Mouse (Mus musculus) right cerebral cortex, postnatal 4 days (tissue): ENCODE measurements around the gene Satb2.
"Not testable (repeated sequence)": the region's sequence is repeated elsewhere in the genome, so short reads cannot be mapped to it uniquely, and the experiment has no call there.

Experiments
- DNase-seq: peaks from one replicate; pipeline ENCODE4 v3.0.0-alpha.2; 2022

The Satb2 gene

DNA sequence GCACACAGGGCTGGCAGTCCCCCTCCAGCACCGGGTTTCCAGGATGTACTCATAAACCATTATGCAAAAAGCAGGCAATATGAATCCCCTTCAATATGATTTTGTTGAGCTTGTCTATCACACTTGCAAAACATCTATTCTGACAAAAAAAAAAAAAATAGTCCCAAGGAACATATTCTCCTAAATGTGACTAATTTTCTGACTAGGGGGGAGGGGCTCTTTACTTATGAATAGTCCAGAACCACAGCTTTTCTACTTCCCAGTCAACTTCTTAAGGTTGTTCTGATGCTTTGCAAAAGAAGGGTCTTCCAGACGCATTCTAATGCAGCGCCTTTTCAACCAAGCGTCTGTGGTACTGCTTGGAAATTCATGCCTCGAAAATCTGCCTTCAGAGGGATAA is 155.7 kb downstream of the Satb2 start:
- DNase-seq = no peak

DNA sequence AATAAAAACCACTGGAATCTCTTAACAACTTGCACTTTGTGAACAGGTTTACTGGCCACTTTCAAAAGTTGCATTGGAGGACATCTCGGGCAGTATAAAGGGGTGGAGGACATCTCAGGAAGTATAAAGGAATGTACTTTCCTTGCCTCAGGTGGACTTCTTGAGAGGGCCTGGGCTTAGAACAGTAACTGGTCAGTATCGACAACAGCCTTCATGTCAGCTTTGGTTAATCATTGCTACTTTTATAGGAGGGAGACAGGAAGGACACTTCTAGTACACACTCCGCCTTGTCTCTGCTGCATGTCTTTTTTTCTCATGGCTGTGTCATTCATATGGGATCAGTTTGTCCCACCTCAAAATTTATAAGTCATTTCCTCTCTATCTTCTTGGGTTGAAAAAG is 156.4 kb downstream of the Satb2 start:
- no peak for DNase-seq

DNA sequence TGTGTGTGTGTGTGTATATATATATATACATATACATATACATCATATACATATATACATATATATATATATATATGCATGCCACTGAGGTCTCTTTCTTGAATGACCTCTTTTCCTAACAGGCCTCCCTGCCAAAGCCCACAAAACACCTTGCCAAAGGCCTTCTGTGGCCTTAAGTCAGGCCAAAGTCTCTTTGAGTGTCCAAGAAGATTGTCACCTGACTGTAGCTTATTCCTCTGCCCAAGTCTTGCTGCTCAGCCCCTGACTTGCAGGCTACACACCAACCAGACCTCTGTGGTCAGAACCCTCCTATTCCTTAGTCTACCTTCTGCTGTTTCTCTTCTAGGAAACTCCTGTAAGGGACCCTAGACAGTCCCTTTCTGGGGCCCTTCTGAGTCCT is 164.9 kb downstream of the Satb2 start:
- no peak for DNase-seq

DNA sequence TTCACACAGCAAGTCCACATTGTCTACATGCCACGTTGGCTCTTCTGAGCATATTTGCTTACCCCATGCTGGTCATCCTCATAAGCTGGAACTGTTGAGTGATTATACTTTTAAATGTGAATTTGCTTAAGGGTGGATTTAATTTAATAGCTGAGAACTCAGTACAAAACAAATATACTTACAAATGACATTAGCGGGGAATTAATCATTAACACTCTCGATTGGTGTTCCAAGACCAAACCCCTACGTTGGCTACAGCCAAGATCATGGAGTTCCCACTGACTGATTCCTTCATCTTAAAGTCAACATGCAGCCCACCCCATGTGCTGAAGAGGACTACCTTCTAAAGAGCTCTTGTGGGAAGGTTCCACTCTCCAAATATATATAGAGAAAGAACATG is 165.5 kb downstream of the Satb2 start:
- DNase-seq = no peak

DNA sequence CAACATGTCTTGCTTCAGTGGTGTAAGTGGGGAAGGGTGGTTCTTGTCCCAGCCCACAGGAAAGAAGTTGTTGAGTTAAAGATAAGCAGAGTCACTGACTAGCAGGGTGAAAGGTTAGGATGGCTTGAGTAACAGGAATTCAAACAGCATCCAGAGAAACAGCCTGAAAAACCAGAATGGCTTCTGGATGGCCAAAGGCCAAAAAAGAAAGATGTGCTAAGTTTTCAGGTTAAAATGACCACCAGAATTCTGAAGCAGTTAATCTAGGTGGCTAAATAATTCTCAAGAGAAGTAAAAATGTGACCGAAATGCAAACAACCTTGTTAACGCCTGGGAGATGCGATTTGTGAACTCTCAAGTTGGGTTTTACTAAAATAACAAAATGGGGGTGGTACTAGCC is 167.0 kb downstream of the Satb2 start:
- DNase-seq = no peak

DNA sequence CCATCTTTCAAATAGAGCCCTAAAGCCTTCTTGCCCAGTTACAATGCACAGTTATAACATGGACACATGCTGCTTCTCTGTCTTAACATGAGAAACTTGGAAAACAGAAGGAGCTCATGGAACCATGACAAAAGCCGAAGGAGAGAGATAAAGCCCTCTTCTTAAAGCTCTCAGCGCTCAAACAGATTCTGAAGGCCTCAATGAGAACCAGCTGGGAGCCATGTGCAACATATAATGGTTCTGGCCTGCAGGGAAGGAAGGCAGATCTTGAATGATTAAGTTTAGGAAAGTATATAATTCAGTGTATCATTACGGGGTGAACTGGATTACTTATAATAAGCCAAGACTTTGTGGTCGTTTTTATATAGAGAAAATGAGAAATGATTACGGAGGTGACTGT is 172.4 kb downstream of the Satb2 start:
- no peak for DNase-seq

DNA sequence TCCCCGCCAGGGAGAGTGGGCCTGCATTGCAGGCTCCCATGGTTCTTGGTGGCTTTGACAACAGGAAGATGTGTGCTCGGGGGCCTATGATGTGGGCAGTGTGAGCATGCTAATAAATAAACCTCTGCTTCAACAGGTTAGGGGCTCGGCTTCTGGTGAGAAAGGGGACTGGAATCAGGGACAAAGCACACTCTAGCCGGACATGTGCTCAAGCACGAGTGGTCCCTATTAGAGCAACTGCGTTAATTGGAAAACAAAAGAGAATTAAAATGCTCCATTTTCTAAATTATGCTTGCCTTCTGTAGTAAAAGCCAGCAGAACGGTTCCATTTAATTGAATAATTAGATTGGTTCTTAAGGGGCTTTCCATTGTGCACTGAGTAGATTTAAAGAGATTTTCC is 177.8 kb downstream of the Satb2 start:
- no peak for DNase-seq

DNA sequence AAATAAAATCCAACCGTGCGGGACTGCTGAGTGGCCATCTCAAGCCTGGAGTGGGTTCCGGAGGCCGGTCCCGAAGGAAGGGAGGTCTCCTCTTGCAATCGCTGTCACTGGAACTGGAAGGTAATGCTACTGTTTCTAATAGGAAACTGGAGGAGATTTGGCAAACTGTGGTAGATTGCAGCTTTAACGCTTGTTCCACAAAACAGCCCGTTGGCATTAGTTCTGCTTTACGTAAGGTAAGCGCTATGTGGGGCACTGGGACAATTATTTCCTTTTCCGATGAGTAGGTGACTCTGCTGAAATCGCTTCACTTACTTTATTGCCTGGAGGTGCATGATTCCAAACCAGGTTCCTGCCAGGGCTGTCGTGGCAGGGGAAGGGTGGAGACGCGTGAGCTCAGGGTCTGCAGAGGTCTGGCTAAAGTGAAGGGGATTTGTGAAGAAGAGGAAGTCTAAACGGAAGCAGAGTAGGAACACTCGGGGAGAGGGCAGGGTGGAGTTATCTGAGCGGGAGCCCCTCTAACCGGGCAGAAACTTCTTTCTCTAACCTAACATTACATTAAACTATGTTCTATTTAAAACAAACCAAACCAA is 183.3 kb downstream of the Satb2 start:
- DNase-seq = no peak

DNA sequence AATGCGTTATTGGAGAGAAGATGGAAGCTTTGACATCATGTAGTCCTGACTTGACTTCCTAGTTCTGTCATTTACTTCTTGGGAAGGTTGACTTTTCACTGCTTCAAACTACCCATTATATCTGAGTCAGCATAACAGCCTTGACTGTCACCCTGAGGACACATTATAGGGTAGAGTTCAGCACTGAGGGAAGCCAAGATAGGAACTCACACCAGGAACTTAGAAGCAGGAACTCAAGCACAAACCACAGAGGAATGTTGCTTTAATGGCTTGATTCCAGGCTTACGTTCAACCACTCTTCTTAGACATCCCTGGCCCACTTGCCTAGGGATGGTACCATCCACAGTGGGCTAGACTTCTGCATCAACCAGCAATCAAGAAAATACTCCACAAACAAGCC is 188.8 kb downstream of the Satb2 start:
- DNase-seq = no peak

DNA sequence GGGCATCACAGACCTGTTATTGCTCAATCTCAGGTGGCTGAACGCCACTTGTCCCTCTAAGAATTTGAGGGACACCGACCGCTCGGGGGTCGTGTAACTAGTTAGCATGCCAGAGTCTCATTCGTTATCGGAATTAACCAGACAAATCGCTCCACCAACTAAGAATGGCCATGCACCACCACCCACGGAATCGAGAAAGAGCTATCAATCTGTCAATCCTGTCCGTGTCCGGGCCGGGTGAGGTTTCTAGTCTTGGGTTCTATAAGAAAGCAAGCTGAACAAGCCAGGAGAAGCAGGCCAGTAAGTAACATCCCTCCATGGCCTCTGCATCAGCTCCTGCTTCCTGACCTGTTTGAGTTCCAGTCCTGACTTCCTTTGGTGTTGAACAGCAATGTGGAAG is 196.3 kb downstream of the Satb2 start:
- not testable (repeated sequence) for DNase-seq

DNA sequence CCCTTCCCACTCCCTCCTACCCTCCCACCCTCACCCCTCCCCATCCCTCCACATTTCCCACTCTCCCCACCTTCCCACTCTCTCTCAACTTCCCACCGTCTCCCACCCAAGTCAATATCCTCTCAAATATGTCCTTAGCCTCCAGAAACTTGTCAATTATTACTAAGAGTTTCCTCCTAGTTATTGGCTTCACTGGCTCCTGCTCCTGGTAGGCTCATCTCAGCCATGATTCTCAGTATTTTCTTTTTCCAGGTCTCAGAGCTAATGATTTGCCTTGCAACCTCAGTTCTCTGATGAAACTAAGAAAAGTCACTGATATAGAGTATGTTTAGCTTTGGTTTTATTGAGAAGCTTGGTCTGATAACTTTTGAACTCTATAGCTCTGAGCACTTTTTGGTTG is 214.2 kb downstream of the Satb2 start:
- no peak for DNase-seq

DNA sequence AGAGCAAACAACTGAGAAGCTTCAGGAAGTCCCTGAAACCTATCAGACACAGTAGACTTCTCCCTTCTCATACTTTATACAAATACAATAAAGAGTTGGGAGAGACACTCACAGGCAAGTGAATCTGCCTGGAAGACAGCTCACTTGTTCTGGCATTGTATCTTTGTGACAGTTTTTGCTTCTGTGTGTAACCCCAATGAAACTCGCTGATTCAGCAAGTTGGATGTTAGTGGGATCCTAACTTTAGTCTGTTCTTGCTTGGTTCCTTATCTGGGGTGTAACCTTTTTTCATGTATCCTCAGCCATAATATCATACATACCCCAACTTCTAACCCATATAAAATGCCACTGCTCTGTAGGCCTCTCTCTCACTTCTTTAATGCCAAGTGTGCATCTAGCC is 216.9 kb downstream of the Satb2 start:
- no peak for DNase-seq

DNA sequence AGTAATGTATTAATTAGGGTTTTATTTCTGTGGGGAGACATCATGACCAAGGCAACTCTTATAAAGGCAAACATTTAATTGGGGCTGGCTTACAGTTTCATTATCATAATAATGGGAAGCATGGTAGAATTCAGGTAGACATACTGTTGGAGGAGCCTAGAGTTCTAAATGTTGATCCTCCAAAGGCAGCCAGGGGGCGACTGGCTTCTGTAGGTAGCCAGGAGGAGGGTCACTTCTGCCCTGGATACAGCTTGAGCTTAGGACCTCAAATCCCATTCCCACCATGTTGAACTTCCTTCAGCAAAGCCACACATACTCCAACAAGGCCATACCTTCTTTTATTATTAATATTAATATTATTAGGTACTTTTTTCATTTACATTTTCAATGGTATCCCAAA is 225.2 kb downstream of the Satb2 start:
- no peak for DNase-seq

DNA sequence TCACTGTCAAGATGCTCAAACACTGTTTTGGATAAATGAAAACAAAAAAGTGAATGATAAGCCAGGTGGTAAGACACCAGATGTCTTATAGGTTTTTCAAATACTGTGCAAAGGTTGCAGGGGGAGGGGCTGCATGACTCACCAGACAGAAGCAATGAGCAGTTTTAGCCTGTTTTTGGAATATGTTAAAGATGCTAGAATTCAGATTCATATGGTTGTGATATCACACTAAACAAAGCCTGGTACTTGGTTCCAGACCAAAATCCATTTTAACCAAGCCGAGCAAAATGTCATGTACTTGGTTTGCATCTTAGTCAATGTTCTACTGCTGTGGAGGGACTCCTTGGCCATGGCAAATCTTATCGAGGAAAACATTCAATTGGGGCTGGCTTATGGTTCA is 227.8 kb downstream of the Satb2 start:
- no peak for DNase-seq

DNA sequence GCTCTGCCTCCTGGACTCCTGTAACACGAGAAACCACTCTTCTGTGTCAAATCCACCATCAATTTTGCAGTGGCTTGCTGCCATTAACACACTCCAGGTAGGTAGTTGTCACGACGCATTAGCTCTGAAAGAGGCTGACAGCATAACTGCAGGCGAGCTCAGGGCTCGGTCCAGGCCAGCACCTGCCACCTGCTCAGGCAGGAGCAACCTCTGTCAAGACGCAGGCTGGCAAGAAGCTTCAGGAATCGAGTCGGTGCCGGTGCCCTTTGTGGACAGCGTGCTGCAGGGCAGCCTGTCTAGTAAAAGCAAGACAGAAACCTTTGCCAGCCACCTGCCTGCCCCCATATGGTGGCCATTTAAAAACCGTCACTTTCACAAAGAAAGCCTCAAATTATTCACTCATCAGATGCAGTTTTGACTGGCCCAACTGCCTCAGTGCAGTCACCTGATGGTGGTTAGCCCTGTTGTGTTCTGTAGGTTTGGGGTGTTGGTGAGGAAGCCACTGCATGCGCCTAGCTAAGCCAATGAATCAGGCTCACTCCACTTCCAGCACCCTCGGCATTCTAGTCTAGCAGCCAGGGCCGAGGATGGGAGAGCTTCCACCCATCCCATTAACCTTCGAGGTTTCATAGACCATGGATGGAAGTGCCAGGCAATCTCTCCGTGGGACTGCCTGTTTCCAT is 228.7 kb downstream of the Satb2 start:
- no peak for DNase-seq

DNA sequence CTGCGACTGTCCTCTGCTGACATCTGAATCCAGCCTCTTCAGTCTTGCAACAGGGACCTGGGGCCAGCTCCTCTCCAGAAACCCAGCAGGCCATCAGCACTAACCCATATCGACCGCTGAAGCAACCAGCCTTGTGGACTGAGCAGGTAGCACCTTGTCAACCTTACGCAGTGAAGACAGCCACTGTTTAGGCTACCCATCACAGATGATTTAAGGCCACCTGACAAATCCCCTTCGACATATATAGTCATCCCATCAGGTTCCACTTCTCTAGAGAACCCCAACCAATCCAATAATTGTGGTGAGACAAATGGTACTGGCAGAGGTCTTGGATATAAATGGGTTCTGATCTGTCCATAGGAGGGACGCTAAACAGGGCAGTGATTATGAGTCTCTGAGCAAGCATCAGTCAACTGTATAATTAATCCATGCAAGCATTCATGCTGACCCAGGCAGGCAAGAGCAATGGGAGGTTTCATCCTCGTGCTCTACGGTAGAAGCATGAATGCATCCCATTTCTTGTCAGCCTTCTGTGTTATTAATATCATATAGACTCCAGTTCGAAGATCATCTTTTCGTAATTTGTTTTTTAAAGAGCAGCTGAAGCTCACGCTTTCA is 229.5 kb downstream of the Satb2 start:
- DNase-seq = no peak
